Mouse (Mus musculus): ENCODE results near the gene Rtp3. TPM values are rescaled to one million over a fixed set of nuclear protein-coding genes. Genes with fewer than 3 reads are reported as not detected.

Rtp3 gene
- polyA plus RNA-seq (2014; fragmentation: Illumina TruSeq; extraction: RNeasy Lipid Tissue Mini Kit (QIAGEN cat#74804)): 0.23 TPM

GRCm38 (mm10) chr9:110990204-110990603 lies at the start of gene Rtp3:
Gene Rtp3, minus strand, starts transcription at chr9:110990583.

DNA sequence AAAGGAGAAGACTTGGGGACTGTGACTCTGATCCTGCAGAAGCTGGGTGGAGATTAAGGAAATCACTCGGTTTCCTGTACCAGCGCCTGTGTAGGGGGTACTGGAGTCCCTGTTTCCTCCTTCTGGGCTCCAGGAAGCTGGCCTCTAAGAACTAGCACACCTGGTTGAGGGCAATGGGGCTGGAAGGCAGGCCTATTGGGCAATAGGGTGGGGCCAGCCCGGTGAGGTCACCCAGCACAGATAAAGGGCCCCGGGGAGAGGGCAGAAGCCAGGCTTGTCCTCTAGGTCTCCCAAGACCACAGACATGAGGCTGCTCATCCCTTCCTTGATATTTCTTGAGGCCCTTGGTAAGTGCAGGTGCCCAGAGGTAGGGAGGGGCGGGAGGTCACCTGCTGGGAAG lies 28.6 kb upstream of the Rtp3 start, which contains the start of gene Ltf:
TSS of gene Ltf (plus strand) at position 250 of the 400 bp plus-strand sequence.

DNA sequence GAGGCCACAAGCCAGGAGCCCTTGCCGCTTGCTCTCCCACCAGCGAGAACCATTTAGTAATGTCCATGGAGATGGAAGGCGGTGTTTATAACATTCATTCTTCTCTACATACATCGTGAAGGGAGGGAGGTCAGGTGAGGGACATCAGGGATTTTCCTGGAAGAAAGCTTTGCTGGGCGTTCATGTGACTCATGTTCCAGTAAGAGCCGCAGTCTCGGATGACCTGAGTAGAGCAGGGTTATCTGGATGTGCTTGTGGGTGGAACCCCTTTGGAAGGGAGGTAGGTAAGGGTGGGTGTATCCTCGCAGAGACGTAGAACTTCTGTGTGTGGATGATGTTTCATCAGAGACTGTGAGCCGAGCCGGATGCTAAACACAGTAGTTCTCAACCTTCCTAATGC lies 39.0 kb downstream of the Rtp3 start, which contains the start of gene Lrrc2:
TSS of gene Lrrc2 (plus strand) at position 149 of the 400 bp plus-strand sequence.

DNA sequence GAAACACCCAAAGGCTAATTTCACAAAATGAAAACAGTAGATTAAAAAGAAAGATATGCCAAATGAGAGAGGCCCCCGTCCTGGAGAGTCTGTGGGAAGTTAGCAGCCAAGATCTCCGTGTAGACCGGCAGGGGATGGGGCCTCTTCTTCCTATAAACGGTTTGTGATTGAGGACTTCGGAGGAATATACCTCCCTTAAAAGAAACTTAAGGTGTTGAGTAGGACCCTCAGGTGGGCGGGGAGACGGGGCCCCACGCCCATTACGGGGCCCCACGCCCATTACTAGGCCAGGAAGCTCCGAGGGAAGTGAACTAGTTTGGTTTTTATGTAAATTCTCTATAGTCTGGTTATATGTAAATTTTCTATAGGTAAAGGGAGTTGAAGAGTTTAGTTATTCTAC lies 44.5 kb downstream of the Rtp3 start, which contains the start of gene Tdgf1:
TSS of gene Tdgf1 (minus strand) at position 233 of the 400 bp plus-strand sequence.

Other genes with a start within 250 kb of the Rtp3 start
- not detected for gene Myl3, start 248.7 kb downstream of the Rtp3 start, polyA plus RNA-seq (2014; fragmentation: Illumina TruSeq; extraction: RNeasy Lipid Tissue Mini Kit (QIAGEN cat#74804))
- gene Pth1r, start 243.4 kb downstream of the Rtp3 start, polyA plus RNA-seq (2014; fragmentation: Illumina TruSeq; extraction: RNeasy Lipid Tissue Mini Kit (QIAGEN cat#74804)): 0.20 TPM
- gene Prss42, start 192.4 kb downstream of the Rtp3 start, polyA plus RNA-seq (2014; fragmentation: Illumina TruSeq; extraction: RNeasy Lipid Tissue Mini Kit (QIAGEN cat#74804)): not detected
- not detected for gene Prss44, start 176.6 kb downstream of the Rtp3 start, polyA plus RNA-seq (2014; fragmentation: Illumina TruSeq; extraction: RNeasy Lipid Tissue Mini Kit (QIAGEN cat#74804))
- not detected for gene Prss43, start 163.9 kb downstream of the Rtp3 start, polyA plus RNA-seq (2014; fragmentation: Illumina TruSeq; extraction: RNeasy Lipid Tissue Mini Kit (QIAGEN cat#74804))
- gene Prss45, start 156.0 kb downstream of the Rtp3 start, polyA plus RNA-seq (2014; fragmentation: Illumina TruSeq; extraction: RNeasy Lipid Tissue Mini Kit (QIAGEN cat#74804)): not detected
- not detected for gene Prss46, start 146.1 kb downstream of the Rtp3 start, polyA plus RNA-seq (2014; fragmentation: Illumina TruSeq; extraction: RNeasy Lipid Tissue Mini Kit (QIAGEN cat#74804))
- not detected for gene Prss50, start 132.6 kb downstream of the Rtp3 start, polyA plus RNA-seq (2014; fragmentation: Illumina TruSeq; extraction: RNeasy Lipid Tissue Mini Kit (QIAGEN cat#74804))
- gene Als2cl, start 110.7 kb downstream of the Rtp3 start, polyA plus RNA-seq (2014; fragmentation: Illumina TruSeq; extraction: RNeasy Lipid Tissue Mini Kit (QIAGEN cat#74804)): 1.5 TPM
- 2.9 TPM for gene Tmie, start 110.5 kb downstream of the Rtp3 start, polyA plus RNA-seq (2014; fragmentation: Illumina TruSeq; extraction: RNeasy Lipid Tissue Mini Kit (QIAGEN cat#74804))
- not detected for gene Fam240a, start 73.7 kb downstream of the Rtp3 start, polyA plus RNA-seq (2014; fragmentation: Illumina TruSeq; extraction: RNeasy Lipid Tissue Mini Kit (QIAGEN cat#74804))
- gene Tdgf1, start 44.4 kb downstream of the Rtp3 start, polyA plus RNA-seq (2014; fragmentation: Illumina TruSeq; extraction: RNeasy Lipid Tissue Mini Kit (QIAGEN cat#74804)): 8.8 TPM
- gene Lrrc2, start 39.0 kb downstream of the Rtp3 start, polyA plus RNA-seq (2014; fragmentation: Illumina TruSeq; extraction: RNeasy Lipid Tissue Mini Kit (QIAGEN cat#74804)): 47.9 TPM
- gene Ltf, start 28.7 kb upstream of the Rtp3 start, polyA plus RNA-seq (2014; fragmentation: Illumina TruSeq; extraction: RNeasy Lipid Tissue Mini Kit (QIAGEN cat#74804)): 14.5 TPM
- 3.1 TPM for gene Ccrl2, start 66.9 kb upstream of the Rtp3 start, polyA plus RNA-seq (2014; fragmentation: Illumina TruSeq; extraction: RNeasy Lipid Tissue Mini Kit (QIAGEN cat#74804))
- 49.2 TPM for gene Lrrfip2, start 127.0 kb upstream of the Rtp3 start, polyA plus RNA-seq (2014; fragmentation: Illumina TruSeq; extraction: RNeasy Lipid Tissue Mini Kit (QIAGEN cat#74804))